Mouse (Mus musculus): ENCODE results near the gene Zfp106.

Gene Zfp106

GRCm38 (mm10) chr2:120556868-120557267 lies 6.8 kb downstream of the Zfp106 start:
- DNase-seq (ENCODE audit: low read depth in 1 of 2, low spot score in 2 of 2) = no peak

- no peak for DNase-seq (ENCODE audit: low read depth in 1 of 2, low spot score in 2 of 2)
These were observed 18.9 kb downstream of the Zfp106 start for GRCm38 (mm10) chr2:120544732-120545131.

- DNase-seq (ENCODE audit: low read depth in 1 of 2, low spot score in 2 of 2) = peak; percentile 15 to 46
These were observed 23.9 kb downstream of the Zfp106 start for GRCm38 (mm10) chr2:120539778-120540208.

- DNase-seq (ENCODE audit: low read depth in 1 of 2, low spot score in 2 of 2) = no peak
These were observed 24.3 kb downstream of the Zfp106 start for GRCm38 (mm10) chr2:120539333-120539732.

- DNase-seq (ENCODE audit: low read depth in 1 of 2, low spot score in 2 of 2) = no peak
These were observed 32.4 kb downstream of the Zfp106 start for GRCm38 (mm10) chr2:120531223-120531622.

- no peak for DNase-seq (ENCODE audit: low read depth in 1 of 2, low spot score in 2 of 2)
These were observed 34.1 kb downstream of the Zfp106 start for GRCm38 (mm10) chr2:120529531-120529930.

- DNase-seq (ENCODE audit: low read depth in 1 of 2, low spot score in 2 of 2) = no peak
These were observed 36.9 kb downstream of the Zfp106 start for GRCm38 (mm10) chr2:120526771-120527170.

GRCm38 (mm10) chr2:120518547-120519210 lies 45.0 kb downstream of the Zfp106 start:
- no peak for DNase-seq (ENCODE audit: low read depth in 1 of 2, low spot score in 2 of 2)

- no peak for DNase-seq (ENCODE audit: low read depth in 1 of 2, low spot score in 2 of 2)
These were observed 49.5 kb downstream of the Zfp106 start for GRCm38 (mm10) chr2:120514181-120514580.

- no peak for DNase-seq (ENCODE audit: low read depth in 1 of 2, low spot score in 2 of 2)
These were observed 59.7 kb downstream of the Zfp106 start for GRCm38 (mm10) chr2:120503992-120504391.

GRCm38 (mm10) chr2:120503094-120503493 lies 60.5 kb downstream of the Zfp106 start:
- DNase-seq (ENCODE audit: low read depth in 1 of 2, low spot score in 2 of 2) = no peak

- no peak for DNase-seq (ENCODE audit: low read depth in 1 of 2, low spot score in 2 of 2)
These were observed 61.0 kb downstream of the Zfp106 start for GRCm38 (mm10) chr2:120502605-120502990.

GRCm38 (mm10) chr2:120501931-120502604 lies 61.6 kb downstream of the Zfp106 start:
- DNase-seq (ENCODE audit: low read depth in 1 of 2, low spot score in 2 of 2) = no peak

- no peak for DNase-seq (ENCODE audit: low read depth in 1 of 2, low spot score in 2 of 2)
These were observed 62.3 kb downstream of the Zfp106 start for GRCm38 (mm10) chr2:120501136-120501918.

GRCm38 (mm10) chr2:120499971-120500471 lies 63.6 kb downstream of the Zfp106 start:
- DNase-seq (ENCODE audit: low read depth in 1 of 2, low spot score in 2 of 2) = no peak

GRCm38 (mm10) chr2:120496511-120496910 lies 67.1 kb downstream of the Zfp106 start:
- DNase-seq (ENCODE audit: low read depth in 1 of 2, low spot score in 2 of 2) = no peak

- DNase-seq (ENCODE audit: low read depth in 1 of 2, low spot score in 2 of 2) = no peak
These were observed 70.4 kb downstream of the Zfp106 start for GRCm38 (mm10) chr2:120493254-120493653.

GRCm38 (mm10) chr2:120484241-120484640 lies 79.4 kb downstream of the Zfp106 start:
- DNase-seq (ENCODE audit: low read depth in 1 of 2, low spot score in 2 of 2) = no peak

- no peak for DNase-seq (ENCODE audit: low read depth in 1 of 2, low spot score in 2 of 2)
These were observed 80.9 kb downstream of the Zfp106 start for GRCm38 (mm10) chr2:120482506-120483389.

- DNase-seq (ENCODE audit: low read depth in 1 of 2, low spot score in 2 of 2) = no peak
These were observed 81.7 kb downstream of the Zfp106 start for GRCm38 (mm10) chr2:120481921-120482320.

- DNase-seq (ENCODE audit: low read depth in 1 of 2, low spot score in 2 of 2) = peak; percentile 26 to 48
These were observed 85.0 kb downstream of the Zfp106 start for GRCm38 (mm10) chr2:120478600-120478999.
